9 mouse cellular contexts compared by ENCODE assay signal in the genomic region with DNA sequence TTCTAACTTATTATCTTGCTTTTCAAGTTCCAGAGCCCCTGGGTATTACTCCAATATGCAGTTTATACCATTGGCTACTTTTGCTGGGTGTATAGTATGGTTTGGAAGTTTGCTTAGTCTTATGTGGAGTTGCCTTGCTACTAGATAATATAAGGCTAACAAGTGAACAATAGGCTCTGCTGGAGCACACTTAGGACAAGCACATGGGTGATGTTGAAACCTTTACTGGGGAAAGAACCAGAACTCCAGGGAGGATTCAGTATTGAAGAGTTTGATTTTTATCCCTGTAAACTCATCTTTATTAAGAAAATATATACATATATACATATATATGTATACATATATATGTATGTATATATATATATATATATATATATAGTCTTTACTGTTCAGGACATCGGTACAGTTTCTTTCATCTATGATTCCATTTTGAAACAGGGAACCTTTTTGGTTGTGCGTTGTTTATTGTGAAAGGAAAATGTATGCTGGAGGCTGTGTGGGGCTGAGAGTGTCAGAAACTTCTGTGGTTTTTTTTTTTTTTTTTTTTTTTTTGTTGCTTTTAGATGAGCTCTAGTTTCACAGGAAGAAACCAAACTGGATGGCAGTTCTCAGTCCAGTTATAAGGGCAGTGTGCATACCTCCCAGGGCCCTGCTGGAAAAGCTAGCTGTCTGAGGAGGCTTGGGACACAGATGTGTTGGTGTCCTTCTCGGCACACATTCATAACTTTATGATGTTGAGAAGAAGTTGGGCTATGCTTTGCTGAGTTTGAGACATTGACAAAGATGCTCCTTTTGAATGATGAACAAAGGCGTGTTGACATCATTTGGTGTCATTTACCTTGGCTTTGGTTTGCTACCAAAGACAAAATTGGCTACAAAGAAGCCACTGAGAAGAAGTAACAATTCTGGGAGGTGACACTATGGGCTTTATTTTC. TPM values are rescaled to one million over a fixed set of nuclear protein-coding genes. Genes with fewer than 3 reads are reported as not detected.
DNase-seq lines count a peak whose midpoint lies in the region; ATAC-seq and TF ChIP-seq lines count a peak whose summit lies in the region.
"Had no signal": no experiment of that assay in that cellular context is flagged by ENCODE, and none has a peak within 500 bp of the region (broad histone marks: within the 10 kb centered on the region; RNA-seq: fewer than 3 reads in every experiment).

No protein-coding gene starts in this region.

- H3K4me2 ChIP-seq in limb, embryonic 15.5 days: peak overlapping the region; percentile 45

- no peak overlapping the region for H3K9ac ChIP-seq in limb, embryonic 15.5 days

- H3K9me3 ChIP-seq in limb, embryonic 15.5 days: no peaks in the 10 kb centered on the region

- H3K4me1 ChIP-seq in spleen, adult 2 months (ENCODE audit: control insufficient read depth, insufficient read depth, insufficient read length): peaks cover 12% of the 10 kb centered on the region
- peaks cover 20% of the 10 kb centered on the region for H3K4me1 ChIP-seq in limb, embryonic 15.5 days

- TF ChIP-seq CTCF in spleen, adult 2 months (IDR thresholded peaks at IDR 0.05; ENCODE audit: extremely low read depth, insufficient read depth, insufficient read length, insufficient replicate concordance): no peak

- H3K27ac ChIP-seq in spleen, adult 2 months (ENCODE audit: insufficient read depth, low read length): peak overlapping the region; percentile 66
- no peak overlapping the region for H3K27ac ChIP-seq in limb, embryonic 15.5 days

- TF ChIP-seq POLR2A in spleen, adult 2 months (IDR thresholded peaks at IDR 0.05; ENCODE audit: low read depth, low read length): no peak

- H3K36me3 ChIP-seq in spleen, adult 2 months (ENCODE audit: control insufficient read depth, insufficient read depth, low read length): peaks cover 4% of the 10 kb centered on the region; the same call in 1 of the 2 replicates
- H3K36me3 ChIP-seq in limb, embryonic 15.5 days: peaks cover 15% of the 10 kb centered on the region

- 62% methylated on average over 4 of the region's 4 CpGs for WGBS in spleen, adult 2 months
- 82% methylated on average over 4 of the region's 4 CpGs for WGBS in limb, embryonic 15.5 days

- no peak for ATAC-seq in limb, embryonic 15.5 days (ENCODE audit: insufficient number of reproducible peaks, low FRiP score, low TSS enrichment, low read depth)

- H3K4me3 ChIP-seq in spleen, adult 2 months (ENCODE audit: extremely low read depth, insufficient read depth, insufficient read length): no peak overlapping the region
- H3K4me3 ChIP-seq in limb, embryonic 15.5 days: peak overlapping the region; percentile 85

- DNase-seq in heart, adult 11 months: peak; percentile 29
- no peak for DNase-seq in heart, postnatal 4 days
- DNase-seq in spleen, adult 2 months (ENCODE audit: low read depth in 1 of 2, low spot score in 2 of 2): no peak
- DNase-seq in spleen, postnatal 36 days (ENCODE audit: low spot score in 2 of 2): no peak
- no peak for DNase-seq in urinary bladder, postnatal 10 days (ENCODE audit: low spot score)
- DNase-seq in adrenal gland, postnatal 36 days: no peak
- no peak for DNase-seq in MN1 (ENCODE audit: low spot score)
- DNase-seq: B cell, adult 2 months had no signal

- H3K27me3 ChIP-seq in spleen, adult 2 months (ENCODE audit: control insufficient read depth, insufficient read depth, low read length): no peaks in the 10 kb centered on the region
- H3K27me3 ChIP-seq in limb, embryonic 15.5 days: no peaks in the 10 kb centered on the region

RNA-seq across cellular contexts. Expression of a gene that starts 2.6 kb away (rescaled TPM):
- 10 to 100 TPM; 15.4 to 17.2 TPM for total RNA-seq in heart, postnatal 4 days (2021)
- polyA plus RNA-seq in spleen, adult 2 months (2012; rRNA removed): 18.1 and 21.1 TPM in 2 replicates
- 14.8 and 15.2 TPM in 2 replicates for polyA plus RNA-seq in limb, embryonic 15.5 days (2015; fragmentation: Nextera tagmentation; extraction: Ambion mirVana)
- total RNA-seq in adrenal gland, postnatal 36 days (2021): 10 to 100 TPM; 28.3 to 59.7 TPM
